9 mouse cellular contexts compared by ENCODE assay signal in the genomic region with DNA sequence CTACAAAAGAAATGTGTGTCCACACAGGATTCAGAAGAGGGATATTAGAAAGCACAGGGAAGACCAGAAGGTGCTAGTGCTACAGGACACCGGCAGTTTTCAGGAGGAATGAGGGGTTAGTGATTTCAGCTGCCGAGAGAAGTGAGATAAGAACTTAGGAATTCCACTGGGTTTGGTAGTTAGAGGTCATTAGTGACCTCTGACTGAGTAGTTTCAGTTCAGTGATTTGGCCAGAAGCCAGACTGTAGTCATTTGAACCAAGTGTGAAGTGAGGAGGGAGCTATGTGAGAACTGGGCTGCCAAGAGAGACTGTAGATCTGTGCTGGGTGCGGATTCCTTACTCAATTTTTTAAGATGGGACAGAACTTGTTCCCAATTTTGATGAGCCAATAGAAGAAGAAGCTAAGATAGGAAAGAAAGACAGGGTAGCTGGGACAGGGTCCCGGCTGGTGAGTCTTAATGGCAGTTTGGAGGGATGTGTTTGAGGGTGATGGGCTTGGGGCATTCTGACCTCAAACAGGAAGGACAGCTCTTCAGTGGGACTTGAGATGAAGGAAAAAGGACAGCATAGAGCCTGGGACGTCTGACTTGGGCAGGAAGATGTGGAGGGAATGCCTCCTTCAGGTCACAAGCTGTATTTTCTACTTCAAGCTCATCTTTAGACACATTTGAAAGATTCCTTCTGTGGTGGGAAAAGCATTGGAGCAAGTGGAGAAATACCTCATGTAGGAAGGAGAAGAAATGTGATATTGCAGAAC. TPM values are rescaled to one million over a fixed set of nuclear protein-coding genes. Genes with fewer than 3 reads are reported as not detected.
A peak's percentile ranks its signal among the peaks of the same experiment; 100 is the strongest.
DNase-seq lines count a peak whose midpoint lies in the region; ATAC-seq and TF ChIP-seq lines count a peak whose summit lies in the region.
"Had no signal": no experiment of that assay in that cellular context is flagged by ENCODE, and none has a peak within 500 bp of the region (broad histone marks: within the 10 kb centered on the region; RNA-seq: fewer than 3 reads in every experiment).

No protein-coding gene starts in this region.

- 73% methylated on average over 5 of the region's 5 CpGs for WGBS in hindbrain, postnatal 0 days

- no peak overlapping the region for H3K9ac ChIP-seq in hindbrain, postnatal 0 days (replicated peaks; ENCODE audit: low read length)

- H3K4me2 ChIP-seq in hindbrain, postnatal 0 days (ENCODE audit: low read depth, low read length): no peak overlapping the region

- H3K4me1 ChIP-seq in hindbrain, postnatal 0 days (ENCODE audit: insufficient read depth, low read length): 0 out of 2 replicates have a peak, but pooled peaks cover 4% of the 10 kb centered on the region

- no peaks in the 10 kb centered on the region for H3K36me3 ChIP-seq in hindbrain, postnatal 0 days (ENCODE audit: insufficient read depth, low read length)

- ATAC-seq in hindbrain, postnatal 0 days: no peak

- no peak overlapping the region for H3K4me3 ChIP-seq in hindbrain, postnatal 0 days (ENCODE audit: low read length)

- no peaks in the 10 kb centered on the region for H3K9me3 ChIP-seq in hindbrain, postnatal 0 days (ENCODE audit: low read length)

- no peak for TF ChIP-seq CTCF in hindbrain, postnatal 0 days (IDR thresholded peaks at IDR 0.05; ENCODE audit: low read depth)

- DNase-seq in embryo, embryonic 10 days (ENCODE audit: low spot score): peak; percentile 22
- DNase-seq in embryo, embryonic 9.5 days (ENCODE audit: extremely low spot score): no peak
- DNase-seq in forelimb bud, embryonic 11.5 days (ENCODE audit: low read depth, low spot score): peak; percentile 38
- peak; percentile 49 for DNase-seq in kidney, adult 18-20 months
- DNase-seq in mesoderm, embryonic 11.5 days (ENCODE audit: low read depth, low spot score): peak; percentile 44
- no peak for DNase-seq in hindbrain, postnatal 0 days (ENCODE audit: low spot score)
- no peak for DNase-seq in cerebellum, adult 18-20 months
- DNase-seq in cerebellum, postnatal 25 days: no peak

- H3K27me3 ChIP-seq in hindbrain, postnatal 0 days (ENCODE audit: insufficient read depth, low read length): no peaks in the 10 kb centered on the region

- H3K27ac ChIP-seq in hindbrain, postnatal 0 days: no peak overlapping the region
- H3K27ac ChIP-seq: macrophage had no signal

RNA-seq across cellular contexts. Expression of gene Lrrfip2, which starts 32.0 kb away (rescaled TPM):
- total RNA-seq in hindbrain, postnatal 0 days (2014; rRNA removed): 20.8 and 24.9 TPM in 2 replicates
- 38.8 and 40.0 TPM in 2 replicates for polyA plus RNA-seq in hindbrain, postnatal 0 days (2015; fragmentation: Nextera tagmentation; extraction: Ambion mirVana)

Comparison
In these comparisons a context has a peak if more than half of its experiments do, and no peak if none do; other contexts are left out.
1. DNase-seq: peak in embryo, embryonic 10 days (single experiment), forelimb bud, embryonic 11.5 days (single experiment), kidney, adult 18-20 months (single experiment) and mesoderm, embryonic 11.5 days (single experiment); none in embryo, embryonic 9.5 days (single experiment), hindbrain, postnatal 0 days (single experiment), cerebellum, adult 18-20 months (0 of 2) and cerebellum, postnatal 25 days (0 of 2).